Mouse (Mus musculus) liver, adult 2 months (tissue): ENCODE data around the gene Defb48.

Experiments used
- CTCF ChIP-seq: fragments of 200-500 bp; IDR thresholded peaks from 2 replicates; pipeline ENCODE4 v1.5.1; 2011; ENCODE audit warnings: low read depth, low read length, control low read depth
- POLR2A ChIP-seq: fragments of 200-500 bp; IDR thresholded peaks from 2 replicates; pipeline ENCODE4 v1.6.1; 2011; ENCODE audit warnings: low read length, control low read depth; ENCODE audit not compliant: insufficient read depth; ENCODE audit errors: extremely low read depth

- TF ChIP-seq CTCF (no peak), POLR2A (no peak)
These were observed 20.7 kb downstream of the Defb48 start for GRCm38 (mm10) chr14:62963632-62964031.
